ENCODE assay signal across 8 mouse cellular contexts in the genomic region with DNA sequence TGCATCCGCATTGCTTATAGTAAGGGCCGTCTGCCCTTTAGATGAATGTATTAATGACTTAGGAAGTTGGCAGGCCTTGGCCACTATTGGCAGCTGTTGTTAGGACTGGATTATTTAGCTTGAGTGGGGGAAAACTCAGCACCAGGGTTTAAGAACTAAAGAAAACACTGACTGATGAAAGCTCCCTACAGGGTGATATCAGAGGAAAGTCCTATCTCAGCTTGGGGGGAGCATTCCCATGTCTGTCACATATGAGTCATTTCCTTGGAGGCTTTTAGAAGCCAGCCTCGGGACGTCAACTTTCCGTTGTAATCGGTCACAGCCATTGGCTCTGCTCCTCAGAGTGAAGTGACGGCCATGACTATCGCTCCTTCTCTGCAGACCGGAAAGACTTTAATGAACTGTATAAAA.
DNase-seq lines count a peak whose midpoint lies in the region; ATAC-seq lines count a peak whose summit lies in the region.

No protein-coding gene starts in this region.

- ATAC-seq in embryonic facial prominence, embryonic 14.5 days (ENCODE audit: low read depth): peak; percentile 65; the same call in 1 of the 2 replicates
- 0 out of 2 replicates have a peak, but pooled peaks have one; percentile 41 for ATAC-seq in neural tube, embryonic 12.5 days (ENCODE audit: low FRiP score, low read depth)
- ATAC-seq in hindbrain, embryonic 16.5 days: peak; percentile 79
- peak; percentile 35; the same call in 1 of the 2 replicates for ATAC-seq in stomach, embryonic 15.5 days (ENCODE audit: insufficient read depth, low FRiP score, low read depth)

- peak; percentile 73 for DNase-seq in embryonic facial prominence, embryonic 14.5 days (ENCODE audit: low spot score)
- no peak for DNase-seq in embryonic facial prominence, embryonic 10.5 days (ENCODE audit: low spot score)
- DNase-seq in neural tube, embryonic 10.5 days (ENCODE audit: extremely low spot score, low spot score): no peak
- no peak for DNase-seq in layer of hippocampus, postnatal 14 days (ENCODE audit: low spot score in 2 of 2)
- no peak for DNase-seq in thymus, postnatal 14 days

- no peaks in the 10 kb centered on the region for H3K27me3 ChIP-seq in embryonic facial prominence, embryonic 14.5 days (replicated peaks; ENCODE audit: control insufficient read depth, insufficient read depth, low read length)
- no peaks in the 10 kb centered on the region for H3K27me3 ChIP-seq in embryonic facial prominence, embryonic 10.5 days (replicated peaks; ENCODE audit: low read depth, poor library complexity, severe bottlenecking)
- no peaks in the 10 kb centered on the region for H3K27me3 ChIP-seq in neural tube, embryonic 12.5 days (replicated peaks)
- no peaks in the 10 kb centered on the region for H3K27me3 ChIP-seq in hindbrain, embryonic 16.5 days (replicated peaks; ENCODE audit: control insufficient read depth, insufficient read depth, low read length)
- H3K27me3 ChIP-seq in stomach, embryonic 15.5 days (replicated peaks): no peaks in the 10 kb centered on the region

- no peak overlapping the region for H3K9ac ChIP-seq in embryonic facial prominence, embryonic 14.5 days (ENCODE audit: low read depth, low read length)
- no peak overlapping the region for H3K9ac ChIP-seq in neural tube, embryonic 12.5 days
- H3K9ac ChIP-seq in hindbrain, embryonic 16.5 days (ENCODE audit: low read depth, low read length): no peak overlapping the region
- no peak overlapping the region for H3K9ac ChIP-seq in stomach, embryonic 15.5 days

- H3K4me2 ChIP-seq in embryonic facial prominence, embryonic 14.5 days (ENCODE audit: low read depth, low read length): no peak overlapping the region
- H3K4me2 ChIP-seq in neural tube, embryonic 12.5 days (replicated peaks): no peak overlapping the region
- H3K4me2 ChIP-seq in hindbrain, embryonic 16.5 days (ENCODE audit: low read length): peak overlapping the region; percentile 22; the same call in 1 of the 2 replicates
- H3K4me2 ChIP-seq in stomach, embryonic 15.5 days: no peak overlapping the region

- no peaks in the 10 kb centered on the region for H3K36me3 ChIP-seq in embryonic facial prominence, embryonic 14.5 days (ENCODE audit: control insufficient read depth, insufficient read depth, low read length)
- no peaks in the 10 kb centered on the region for H3K36me3 ChIP-seq in embryonic facial prominence, embryonic 10.5 days (replicated peaks)
- H3K36me3 ChIP-seq in neural tube, embryonic 12.5 days: no peaks in the 10 kb centered on the region
- no peaks in the 10 kb centered on the region for H3K36me3 ChIP-seq in hindbrain, embryonic 16.5 days (ENCODE audit: control insufficient read depth, insufficient read depth, low read length)
- no peaks in the 10 kb centered on the region for H3K36me3 ChIP-seq in stomach, embryonic 15.5 days

- H3K4me1 ChIP-seq in embryonic facial prominence, embryonic 14.5 days (ENCODE audit: control insufficient read depth, insufficient read depth, low read length): peaks cover 6% of the 10 kb centered on the region; the same call in 1 of the 2 replicates
- H3K4me1 ChIP-seq in embryonic facial prominence, embryonic 10.5 days: no peaks in the 10 kb centered on the region
- H3K4me1 ChIP-seq in neural tube, embryonic 12.5 days: no peaks in the 10 kb centered on the region
- no peaks in the 10 kb centered on the region for H3K4me1 ChIP-seq in hindbrain, embryonic 16.5 days (ENCODE audit: control insufficient read depth, insufficient read depth, low read depth, low read length)
- no peaks in the 10 kb centered on the region for H3K4me1 ChIP-seq in stomach, embryonic 15.5 days

- no peak overlapping the region for H3K27ac ChIP-seq in embryonic facial prominence, embryonic 14.5 days (replicated peaks; ENCODE audit: low read depth, low read length)
- H3K27ac ChIP-seq in embryonic facial prominence, embryonic 10.5 days (replicated peaks): no peak overlapping the region
- H3K27ac ChIP-seq in neural tube, embryonic 12.5 days: no peak overlapping the region
- H3K27ac ChIP-seq in hindbrain, embryonic 16.5 days (ENCODE audit: low read depth, low read length): no peak overlapping the region
- H3K27ac ChIP-seq in stomach, embryonic 15.5 days: no peak overlapping the region; the same call in 1 of the 2 replicates

- no peak overlapping the region for H3K4me3 ChIP-seq in embryonic facial prominence, embryonic 14.5 days (ENCODE audit: low read depth, low read length)
- H3K4me3 ChIP-seq in embryonic facial prominence, embryonic 10.5 days: no peak overlapping the region
- no peak overlapping the region for H3K4me3 ChIP-seq in neural tube, embryonic 12.5 days
- no peak overlapping the region for H3K4me3 ChIP-seq in hindbrain, embryonic 16.5 days (ENCODE audit: low read length)
- H3K4me3 ChIP-seq in stomach, embryonic 15.5 days (replicated peaks): no peak overlapping the region

- no peaks in the 10 kb centered on the region for H3K9me3 ChIP-seq in embryonic facial prominence, embryonic 14.5 days (ENCODE audit: control insufficient read depth, low read length)
- H3K9me3 ChIP-seq in embryonic facial prominence, embryonic 10.5 days: no peaks in the 10 kb centered on the region
- H3K9me3 ChIP-seq in neural tube, embryonic 12.5 days: no peaks in the 10 kb centered on the region
- no peaks in the 10 kb centered on the region for H3K9me3 ChIP-seq in hindbrain, embryonic 16.5 days (ENCODE audit: control insufficient read depth, low read length)
- H3K9me3 ChIP-seq in stomach, embryonic 15.5 days: no peaks in the 10 kb centered on the region

- 48% methylated on average over 9 of the region's 9 CpGs for WGBS in embryonic facial prominence, embryonic 14.5 days
- 80% methylated on average over 9 of the region's 9 CpGs for WGBS in embryonic facial prominence, embryonic 10.5 days
- WGBS in neural tube, embryonic 12.5 days: 70% methylated on average over 9 of the region's 9 CpGs
- WGBS in hindbrain, embryonic 16.5 days: 49% methylated on average over 9 of the region's 9 CpGs
- WGBS in stomach, embryonic 15.5 days: 46% methylated on average over 9 of the region's 9 CpGs
